Mouse (Mus musculus): Measurements from ENCODE around the gene Cct4.

DNA sequence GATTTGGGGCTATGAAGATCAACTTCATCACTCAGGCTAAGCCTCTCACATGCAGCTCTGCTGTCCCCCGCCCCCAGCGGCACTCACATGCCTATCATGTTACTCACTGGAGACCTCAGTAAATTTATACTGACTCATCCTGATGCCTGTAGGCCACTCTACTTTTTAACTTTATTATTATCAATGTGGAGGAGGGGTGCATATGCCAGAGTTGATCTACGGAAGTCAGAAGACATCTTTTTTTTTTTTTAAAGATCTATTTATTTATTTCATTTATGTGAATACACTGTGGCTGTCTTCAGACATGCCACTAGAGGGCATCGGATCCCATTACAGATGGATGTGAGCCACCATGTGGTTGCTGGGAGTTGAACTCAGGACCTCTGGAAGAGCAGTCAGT, 24.8 kb upstream of the Cct4 start:
- TF ChIP-seq POLR2A (IDR thresholded peaks at IDR 0.05; ENCODE audit: low read depth, low read length) (no peak), CTCF (conservative IDR thresholded peaks at IDR 0.05; ENCODE audit: insufficient read depth, insufficient read length, low read depth, low read length) (0 out of 2 replicates have a peak, but pooled peaks have one; percentile 7)

Data from kidney, adult 2 months (tissue).